In genomic region chr9:94737226-94737625, GRCm38 (mm10) we compare ENCODE assay signal across 17 mouse cellular contexts.
"Had no signal": no experiment of that assay in that cellular context is flagged by ENCODE, and none has a peak within 500 bp of the region (broad histone marks: within the 10 kb centered on the region; RNA-seq: fewer than 3 reads in every experiment).

No protein-coding gene starts in this region.

- H3K9ac ChIP-seq: lung, embryonic 14.5 days; midbrain, embryonic 12.5 days; stomach, embryonic 15.5 days had no signal

- H3K9me3 ChIP-seq: midbrain, embryonic 10.5 days; midbrain, embryonic 12.5 days; stomach, embryonic 15.5 days had no signal

- H3K36me3 ChIP-seq: midbrain, embryonic 10.5 days; midbrain, embryonic 12.5 days; stomach, embryonic 15.5 days had no signal

- H3K27me3 ChIP-seq: midbrain, embryonic 12.5 days; stomach, embryonic 15.5 days had no signal

- H3K27ac ChIP-seq: midbrain, embryonic 10.5 days; midbrain, embryonic 12.5 days; stomach, embryonic 15.5 days; stomach, postnatal 0 days had no signal

- H3K4me1 ChIP-seq: midbrain, embryonic 10.5 days; midbrain, embryonic 12.5 days; stomach, embryonic 15.5 days had no signal

- ATAC-seq: midbrain, embryonic 16.5 days had no signal

- H3K4me3 ChIP-seq: midbrain, embryonic 10.5 days; midbrain, embryonic 12.5 days; myocyte; stomach, embryonic 15.5 days had no signal

- DNase-seq: lung, adult 18-20 months; lung, embryonic 14.5 days; lung, postnatal 10 days; lung, postnatal 4 days; midbrain, embryonic 14.5 days; retina, postnatal 1 day; right cerebral cortex, adult 18-20 months; right cerebral cortex, postnatal 14 days; thymus, adult 2 months; thymus, postnatal 25 days; thymus, postnatal 4 days had no signal

- H3K4me2 ChIP-seq: lung, embryonic 14.5 days; midbrain, embryonic 12.5 days; stomach, embryonic 15.5 days had no signal
